Mouse (Mus musculus) liver, embryonic 15.5 days (tissue): ENCODE data around the gene Cnnm2. TPM values are rescaled to one million over a fixed set of nuclear protein-coding genes. Genes with fewer than 3 reads are reported as not detected.

Experiments
- ATAC-seq: fragments of 200-750 bp; cut with Nextera tagmentation; 2 replicates; pipeline ENCODE4 v1.8.0; 2017; ENCODE audit warnings: moderate number of reproducible peaks, mild to moderate bottlenecking, moderate library complexity; ENCODE audit not compliant: insufficient read depth
- H3K27ac ChIP-seq: fragments of 300-500 bp; sonication (generic); replicated peaks from 2 replicates; pipeline ENCODE4 v1.5.1; 2015; ENCODE audit warnings: mild to moderate bottlenecking, inconsistent platforms
- H3K27me3 ChIP-seq: fragments of 300-500 bp; sonication (generic); 2 replicates; pipeline ENCODE4 v1.6.1; 2015; ENCODE audit warnings: mild to moderate bottlenecking, inconsistent platforms
- H3K36me3 ChIP-seq: fragments of 300-500 bp; sonication (generic); replicated peaks from 2 replicates; pipeline ENCODE4 v1.6.1; 2015; ENCODE audit warnings: moderate library complexity, mild to moderate bottlenecking, inconsistent platforms
- H3K4me1 ChIP-seq: fragments of 300-500 bp; sonication (generic); replicated peaks from 2 replicates; pipeline ENCODE4 v1.6.1; 2015; ENCODE audit warnings: inconsistent platforms
- H3K4me2 ChIP-seq: fragments of 300-500 bp; sonication (generic); 2 replicates; pipeline ENCODE4 v1.6.1; 2015; ENCODE audit warnings: moderate library complexity, mild to moderate bottlenecking, inconsistent platforms
- H3K4me3 ChIP-seq: fragments of 300-500 bp; sonication (generic); replicated peaks from 2 replicates; pipeline ENCODE4 v1.5.1; 2015; ENCODE audit warnings: mild to moderate bottlenecking, inconsistent platforms
- H3K9ac ChIP-seq: fragments of 300-500 bp; sonication (generic); 2 replicates; pipeline ENCODE4 v1.6.1; 2015; ENCODE audit warnings: moderate library complexity, mild to moderate bottlenecking, inconsistent platforms
- H3K9me3 ChIP-seq: fragments of 300-500 bp; sonication (generic); replicated peaks from 2 replicates; pipeline ENCODE4 v1.6.1; 2016; ENCODE audit warnings: inconsistent platforms
- WGBS: fragments of 180-500 bp; shearing (Covaris S2); methylation state at CpG from one replicate; pipeline ENCODE4 v1.1.7; 2015; ENCODE audit warnings: mixed read lengths; ENCODE audit not compliant: insufficient replicate concordance; 5-methylcytosine and 5-hydroxymethylcytosine counted together
- polyA plus RNA-seq: library from polyadenylated mRNA; unstranded; fragments of >200 nt; fragmentation: Nextera tagmentation; extraction: Ambion mirVana; gene quantifications from 2 replicates; pipeline ENCODE4 v1.2.1, GENCODE M21; 2015

Cnnm2 gene
- polyA plus RNA-seq, 1 experiment from 2014 or later = 1.7 TPM

GRCm38 (mm10) chr19:46926357-46926756, 165.0 kb downstream of the Cnnm2 start:
- peaks cover 27% of the 10 kb centered on the region for H3K4me1 ChIP-seq
- no peak overlapping the region for H3K4me3 ChIP-seq
- H3K9me3 ChIP-seq = no peaks in the 10 kb centered on the region
- 39% methylated on average over 4 of the region's 4 CpGs for WGBS
- H3K4me2 ChIP-seq = no peak overlapping the region; the same call in 1 of the 2 replicates
- H3K9ac ChIP-seq = no peak overlapping the region; the same call in 1 of the 2 replicates
- peak overlapping the region; percentile 15; the same call in 1 of the 2 replicates for H3K27ac ChIP-seq
- H3K27me3 ChIP-seq = no peaks in the 10 kb centered on the region
- peak; percentile 76 for ATAC-seq
- H3K36me3 ChIP-seq = 0 out of 2 replicates have a peak, but pooled peaks cover 13% of the 10 kb centered on the region

DNA sequence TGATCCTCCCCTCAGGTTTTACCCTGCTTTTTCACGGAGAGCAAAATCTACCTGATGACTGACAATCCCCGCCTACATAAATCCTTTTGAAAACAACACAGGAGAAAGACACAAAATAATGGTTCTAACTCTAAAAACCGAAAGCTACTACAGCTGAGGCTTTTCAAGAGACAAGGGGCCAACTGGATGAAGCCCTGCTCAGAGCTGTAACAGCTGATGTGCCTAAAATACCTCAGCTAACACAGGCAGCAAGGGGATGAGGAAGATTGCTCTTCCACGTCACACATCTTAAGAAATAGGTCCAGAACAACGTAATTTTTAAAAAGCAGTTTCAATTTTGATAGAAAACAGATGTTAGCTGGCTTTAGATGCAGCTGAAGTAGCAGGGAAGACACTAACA, 165.6 kb downstream of the Cnnm2 start:
- H3K9me3 ChIP-seq = no peaks in the 10 kb centered on the region
- no peak overlapping the region for H3K9ac ChIP-seq
- no peak overlapping the region for H3K4me2 ChIP-seq
- peaks cover 30% of the 10 kb centered on the region for H3K4me1 ChIP-seq
- peak overlapping the region; percentile 29 for H3K27ac ChIP-seq
- ATAC-seq = no peak
- WGBS = 46% methylated on average over 5 of the region's 5 CpGs
- H3K36me3 ChIP-seq = 0 out of 2 replicates have a peak, but pooled peaks cover 10% of the 10 kb centered on the region
- H3K27me3 ChIP-seq = no peaks in the 10 kb centered on the region
- H3K4me3 ChIP-seq = no peak overlapping the region

DNA sequence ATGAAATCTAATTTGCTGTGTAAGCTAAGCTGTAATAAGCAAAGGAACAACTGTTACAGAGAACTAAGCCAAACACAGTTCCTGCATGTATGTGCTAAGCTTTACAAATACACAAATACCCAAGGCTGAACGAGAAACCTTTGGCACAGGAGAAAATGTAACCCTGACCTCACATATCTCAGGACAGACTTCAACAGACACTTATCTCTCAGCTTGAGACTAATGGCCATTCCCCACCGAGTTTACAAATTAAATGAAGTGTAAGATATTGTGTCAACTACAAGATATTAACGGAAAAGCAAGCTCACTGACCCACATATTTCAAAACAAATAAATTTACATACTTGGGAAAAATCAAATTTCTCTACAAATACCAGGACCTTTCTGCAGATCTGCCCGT, 166.7 kb downstream of the Cnnm2 start:
- Histone ChIP-seq H3K4me3 (no peak overlapping the region), H3K4me1 (peaks cover 39% of the 10 kb centered on the region), H3K27me3 (no peaks in the 10 kb centered on the region), H3K9ac (no peak overlapping the region), H3K4me2 (no peak overlapping the region), H3K9me3 (no peaks in the 10 kb centered on the region), H3K27ac (no peak overlapping the region), H3K36me3 (0 out of 2 replicates have a peak, but pooled peaks cover 6% of the 10 kb centered on the region)
- WGBS = 48% methylated on average over 4 of the region's 4 CpGs
- no peak for ATAC-seq

DNA sequence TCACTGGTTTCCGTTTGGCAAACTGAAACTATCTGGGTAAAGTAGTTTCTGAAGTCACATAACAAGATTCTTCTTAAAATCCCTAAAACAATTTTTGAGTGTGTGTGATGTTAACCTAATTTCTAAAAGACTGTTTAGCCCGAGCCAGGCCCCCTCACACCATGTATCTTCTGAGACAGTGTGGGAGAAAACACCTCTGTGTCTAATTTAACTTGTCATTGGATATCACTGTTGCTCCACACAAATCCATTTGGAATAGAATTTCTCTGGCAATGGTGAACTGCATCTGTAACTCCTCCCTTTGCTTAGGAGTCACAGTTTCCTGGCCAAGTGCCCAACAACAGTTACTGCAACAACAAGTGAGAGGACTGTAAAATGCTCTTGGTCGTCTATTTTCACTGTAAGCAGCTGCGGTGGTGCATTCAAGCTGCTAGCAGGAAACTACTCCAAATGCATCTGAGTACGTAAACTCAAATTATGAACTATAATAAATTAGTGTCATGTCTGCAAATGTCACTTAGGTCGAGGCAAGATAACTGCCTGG, 167.7 kb downstream of the Cnnm2 start:
- Histone ChIP-seq H3K4me3 (no peak overlapping the region), H3K27ac (0 out of 2 replicates have a peak overlapping the region, but pooled peaks have one; percentile 19), H3K4me1 (peaks cover 45% of the 10 kb centered on the region), H3K4me2 (no peak overlapping the region), H3K36me3 (no peaks in the 10 kb centered on the region), H3K9ac (no peak overlapping the region), H3K27me3 (no peaks in the 10 kb centered on the region), H3K9me3 (no peaks in the 10 kb centered on the region)
- WGBS = 60% methylated on average over 6 of the region's 6 CpGs
- no peak for ATAC-seq

Other genes starting within 250 kb of the Cnnm2 start
- gene Arl3, start 188.4 kb upstream of the Cnnm2 start, polyA plus RNA-seq = 22.9 and 25.4 TPM in 2 replicates
- 28.6 and 33.4 TPM in 2 replicates for gene Sfxn2, start 188.2 kb upstream of the Cnnm2 start, polyA plus RNA-seq
- gene Wbp1l, start 162.5 kb upstream of the Cnnm2 start, polyA plus RNA-seq = 21.3 and 29.4 TPM in 2 replicates
- 1.8 TPM in 2 replicates for gene Cyp17a1, start 88.4 kb upstream of the Cnnm2 start, polyA plus RNA-seq
- 4.0 and 4.9 TPM in 2 replicates for gene Borcs7, start 71.7 kb upstream of the Cnnm2 start, polyA plus RNA-seq
- gene As3mt, start 54.1 kb upstream of the Cnnm2 start, polyA plus RNA-seq = 17.1 and 19.0 TPM in 2 replicates